Mouse (Mus musculus) cerebellum, adult 2 months (tissue): ENCODE results near the gene Ccdc77. TPM values are rescaled to one million over a fixed set of nuclear protein-coding genes. Genes with fewer than 3 reads are reported as not detected.

Source experiments
- DNase-seq, 2 experiments: peaks; one replicate each; pipeline ENCODE4 v3.0.0; 2021
- H3K27ac ChIP-seq: fragments of 200-500 bp; 2 replicates; pipeline ENCODE4 v1.5.1; 2012; ENCODE audit warnings: low read length, control low read depth, inconsistent platforms; ENCODE audit not compliant: insufficient read depth
- H3K27me3 ChIP-seq: fragments of 200-500 bp; 2 replicates; pipeline ENCODE4 v1.6.1; 2012; ENCODE audit warnings: inconsistent platforms, mild to moderate bottlenecking, low read length, moderate library complexity; ENCODE audit not compliant: control insufficient read depth, insufficient read depth
- H3K4me1 ChIP-seq: fragments of 200-500 bp; 2 replicates; pipeline ENCODE4 v1.6.1; 2011; ENCODE audit warnings: low read length; ENCODE audit not compliant: control insufficient read depth, insufficient read depth
- H3K4me3 ChIP-seq: fragments of 200-500 bp; replicated peaks from 2 replicates; pipeline ENCODE3; 2011; ENCODE audit warnings: mild to moderate bottlenecking, low read depth, low read length, control low read depth; ENCODE audit not compliant: insufficient read depth
- CTCF ChIP-seq: fragments of 200-500 bp; IDR thresholded peaks from 2 replicates; pipeline ENCODE4 v1.5.1; 2011; ENCODE audit warnings: low read depth, mild to moderate bottlenecking, control low read depth, low read length, moderate library complexity, borderline replicate concordance; ENCODE audit not compliant: insufficient read depth
- POLR2A ChIP-seq: fragments of 200-500 bp; IDR thresholded peaks from 2 replicates; pipeline ENCODE4 v1.6.1; 2011; ENCODE audit warnings: low read length, control low read depth, borderline replicate concordance; ENCODE audit not compliant: insufficient read depth
- WGBS: fragments of 180-500 bp; shearing (Covaris S2); methylation state at CpG from one replicate; pipeline ENCODE4 v1.1.7; 2018; 5-methylcytosine and 5-hydroxymethylcytosine counted together
- polyA plus RNA-seq: library from polyadenylated mRNA; depleted of rRNA; stranded (reverse); fragments of >200 nt; gene quantifications from 2 replicates; pipeline ENCODE4 v1.2.3, GENCODE M21; 2012; rRNA removed

Ccdc77 gene
- polyA plus RNA-seq, 1 experiment, result 8.0 TPM

GRCm38 (mm10) chr6:120288541-120288940, 75.6 kb downstream of the Ccdc77 start:
- 59% methylated on average over 7 of the region's 7 CpGs for WGBS
- no peak overlapping the region for H3K4me3 ChIP-seq

GRCm38 (mm10) chr6:120287279-120287678, 76.9 kb downstream of the Ccdc77 start:
- no peak overlapping the region for H3K4me3 ChIP-seq
- DNase-seq, result no peak
- no peaks in the 10 kb centered on the region for H3K27me3 ChIP-seq
- no peak for TF ChIP-seq CTCF
- TF ChIP-seq POLR2A, result no peak
- WGBS, result 65% methylated on average over 9 of the region's 9 CpGs
- H3K27ac ChIP-seq, result no peak overlapping the region
- no peaks in the 10 kb centered on the region for H3K4me1 ChIP-seq

More at GRCm38 (mm10) chr6:120288541-120288940, 75.6 kb downstream of the Ccdc77 start:
- no peaks in the 10 kb centered on the region for H3K4me1 ChIP-seq
- TF ChIP-seq CTCF, result no peak
- no peak for TF ChIP-seq POLR2A
- no peak overlapping the region for H3K27ac ChIP-seq
- no peak for DNase-seq
- H3K27me3 ChIP-seq, result no peaks in the 10 kb centered on the region; the same call in 1 of the 2 replicates

DNA sequence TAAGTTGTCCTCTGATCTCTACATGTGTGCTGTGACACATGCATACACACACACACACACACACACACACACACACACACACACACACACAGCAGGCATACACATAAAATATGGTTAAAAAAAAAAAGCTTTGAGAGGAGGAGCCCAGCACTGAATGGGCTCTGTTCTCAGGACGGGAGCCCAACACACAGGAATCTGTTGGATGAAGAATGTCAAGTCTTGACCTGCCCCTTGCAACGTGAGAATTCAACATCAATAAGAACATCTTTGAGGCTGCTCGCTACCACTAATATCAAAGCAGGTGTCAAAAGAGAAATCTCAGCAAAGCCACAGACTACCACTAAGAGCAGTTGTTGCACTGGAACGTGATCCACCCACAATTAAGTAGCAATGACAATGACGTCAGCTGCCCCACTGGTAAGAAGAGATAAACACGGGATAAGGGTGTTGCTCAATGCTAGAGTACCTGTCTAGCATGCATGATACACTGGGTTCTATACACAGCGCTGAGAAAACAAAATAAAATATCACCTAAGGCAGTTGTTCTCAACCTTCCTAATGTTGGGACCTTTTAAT, 87.2 kb downstream of the Ccdc77 start:
- no peak for DNase-seq
- 85% methylated on average over 7 of the region's 7 CpGs for WGBS
- no peaks in the 10 kb centered on the region for H3K27me3 ChIP-seq
- no peak overlapping the region for H3K27ac ChIP-seq
- no peak overlapping the region for H3K4me3 ChIP-seq
- no peaks in the 10 kb centered on the region for H3K4me1 ChIP-seq
- TF ChIP-seq CTCF (no peak), POLR2A (no peak)

- Histone ChIP-seq H3K4me3 (no peak overlapping the region), H3K4me1 (no peaks in the 10 kb centered on the region), H3K27me3 (no peaks in the 10 kb centered on the region), H3K27ac (no peak overlapping the region)
- 57% methylated on average over 6 of the region's 6 CpGs for WGBS
- TF ChIP-seq CTCF, result no peak
- no peak for DNase-seq
Measured at GRCm38 (mm10) chr6:120275301-120275700, 88.9 kb downstream of the Ccdc77 start.

DNA sequence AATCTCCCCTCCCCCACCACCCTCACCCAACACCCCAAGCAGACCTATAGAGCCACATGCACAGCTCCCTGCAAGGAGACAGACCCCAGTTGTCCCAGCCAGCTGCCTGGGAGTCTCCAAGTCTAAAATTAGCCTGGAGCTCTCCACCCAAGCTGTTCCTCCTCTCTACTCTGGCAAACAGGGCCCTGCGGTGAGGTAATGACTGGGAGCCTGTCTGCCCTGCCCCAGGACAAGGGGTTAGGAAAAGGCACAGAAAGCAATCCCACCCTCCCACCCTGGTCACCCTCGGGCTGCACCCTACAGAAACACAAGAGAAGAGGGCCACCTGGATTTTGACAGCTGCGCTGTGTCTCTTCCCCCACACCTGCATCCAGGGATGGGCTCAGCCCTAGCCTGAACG, 89.3 kb downstream of the Ccdc77 start:
- H3K27me3 ChIP-seq, result no peaks in the 10 kb centered on the region
- no peak for DNase-seq
- no peak overlapping the region for H3K4me3 ChIP-seq
- H3K27ac ChIP-seq, result no peak overlapping the region
- WGBS, result 68% methylated on average over 4 of the region's 4 CpGs
- TF ChIP-seq CTCF (no peak), POLR2A (no peak)
- H3K4me1 ChIP-seq, result no peaks in the 10 kb centered on the region

Other genes with a start within 250 kb of the Ccdc77 start
- 0.10 TPM in 2 replicates for gene D330020A13Rik, start 70.0 kb downstream of the Ccdc77 start, polyA plus RNA-seq
- gene B4galnt3, start 69.8 kb downstream of the Ccdc77 start, polyA plus RNA-seq, result 0.55 and 0.65 TPM in 2 replicates
- 12.7 and 13.0 TPM in 2 replicates for gene Kdm5a, start 250 bp downstream of the Ccdc77 start, polyA plus RNA-seq
- 6.2 and 6.9 TPM in 2 replicates for gene Il17ra, start 98.9 kb upstream of the Ccdc77 start, polyA plus RNA-seq
- 3.7 and 3.8 TPM in 2 replicates for gene Tmem121b, start 129.4 kb upstream of the Ccdc77 start, polyA plus RNA-seq
- gene Hdhd5, start 166.9 kb upstream of the Ccdc77 start, polyA plus RNA-seq, result 45.4 and 45.7 TPM in 2 replicates